Mouse (Mus musculus): ENCODE results near the gene Dppa1.
"Not testable (repeated sequence)": the region's sequence is repeated elsewhere in the genome, so short reads cannot be mapped to it uniquely, and the experiment has no call there.

Dppa1 gene

DNA sequence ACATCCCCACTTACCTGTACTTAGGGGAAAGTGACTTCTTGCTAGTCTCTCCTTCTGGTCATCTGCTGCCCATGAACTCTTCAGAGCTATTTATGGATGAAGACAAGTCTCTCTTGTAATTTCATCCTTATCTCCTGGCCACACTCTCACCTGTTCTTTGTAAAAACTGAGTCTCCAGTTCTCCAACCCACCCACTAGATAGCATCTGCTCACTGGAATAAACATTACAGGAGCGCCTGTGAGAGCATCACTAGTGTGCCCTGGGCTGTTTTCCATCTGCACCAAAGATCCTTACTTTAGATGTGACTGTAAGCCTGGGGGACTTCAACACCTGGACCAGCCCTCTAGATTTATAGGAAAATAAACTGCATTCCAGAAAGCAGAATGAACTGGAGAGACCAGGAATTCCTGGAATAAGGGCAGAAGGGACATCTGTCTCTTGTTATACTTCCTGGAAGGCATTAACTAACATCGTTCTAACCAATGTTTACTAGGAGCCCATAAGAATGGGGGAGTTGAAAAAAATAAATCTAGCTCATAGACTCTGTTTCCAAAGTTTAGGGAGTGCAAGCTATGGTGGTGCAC, at the start of gene Dppa1:
Gene Dppa1 (minus strand): TSS at position 51 of the 585 bp plus-strand sequence.
- no peak for DNase-seq

DNA sequence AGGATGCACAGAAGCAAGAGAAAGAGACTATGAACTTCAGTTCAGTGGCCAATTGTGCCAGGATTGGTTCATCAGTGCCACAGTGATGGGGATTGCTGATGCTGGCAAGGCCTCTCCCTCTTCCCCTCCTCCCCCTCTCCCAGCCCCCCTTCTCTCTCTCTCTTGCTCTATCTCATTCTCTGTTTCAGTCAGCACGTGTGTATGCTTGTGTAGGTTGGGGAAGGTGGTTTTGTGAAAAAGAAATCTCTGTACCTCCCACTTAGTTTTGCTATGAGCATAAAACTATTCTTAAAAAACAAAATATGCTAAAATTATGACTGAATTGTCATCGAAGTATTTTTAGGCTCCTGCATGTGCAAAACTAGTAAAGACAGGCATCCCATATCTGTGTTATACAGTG, 38.9 kb upstream of the Dppa1 start:
- DNase-seq, result no peak

DNA sequence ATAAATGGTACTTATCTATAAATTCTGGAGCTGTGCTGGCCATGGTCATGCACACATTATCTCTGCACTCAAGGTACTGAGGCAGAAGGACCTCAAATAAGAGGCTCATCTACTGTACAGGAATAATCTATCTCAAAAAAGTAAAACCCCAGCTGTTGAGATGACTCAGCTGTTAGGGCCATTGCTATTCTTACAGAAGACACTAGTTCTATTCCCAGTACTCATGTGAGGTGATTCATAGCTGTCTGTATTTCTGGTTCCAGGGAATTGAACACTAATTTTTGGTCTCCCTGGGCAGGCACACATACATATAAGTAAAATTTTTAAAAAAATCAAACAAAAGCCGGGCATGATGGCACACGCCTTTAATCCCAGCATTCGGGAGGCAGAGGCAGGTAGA, 38.0 kb upstream of the Dppa1 start:
- DNase-seq, result no peak

DNA sequence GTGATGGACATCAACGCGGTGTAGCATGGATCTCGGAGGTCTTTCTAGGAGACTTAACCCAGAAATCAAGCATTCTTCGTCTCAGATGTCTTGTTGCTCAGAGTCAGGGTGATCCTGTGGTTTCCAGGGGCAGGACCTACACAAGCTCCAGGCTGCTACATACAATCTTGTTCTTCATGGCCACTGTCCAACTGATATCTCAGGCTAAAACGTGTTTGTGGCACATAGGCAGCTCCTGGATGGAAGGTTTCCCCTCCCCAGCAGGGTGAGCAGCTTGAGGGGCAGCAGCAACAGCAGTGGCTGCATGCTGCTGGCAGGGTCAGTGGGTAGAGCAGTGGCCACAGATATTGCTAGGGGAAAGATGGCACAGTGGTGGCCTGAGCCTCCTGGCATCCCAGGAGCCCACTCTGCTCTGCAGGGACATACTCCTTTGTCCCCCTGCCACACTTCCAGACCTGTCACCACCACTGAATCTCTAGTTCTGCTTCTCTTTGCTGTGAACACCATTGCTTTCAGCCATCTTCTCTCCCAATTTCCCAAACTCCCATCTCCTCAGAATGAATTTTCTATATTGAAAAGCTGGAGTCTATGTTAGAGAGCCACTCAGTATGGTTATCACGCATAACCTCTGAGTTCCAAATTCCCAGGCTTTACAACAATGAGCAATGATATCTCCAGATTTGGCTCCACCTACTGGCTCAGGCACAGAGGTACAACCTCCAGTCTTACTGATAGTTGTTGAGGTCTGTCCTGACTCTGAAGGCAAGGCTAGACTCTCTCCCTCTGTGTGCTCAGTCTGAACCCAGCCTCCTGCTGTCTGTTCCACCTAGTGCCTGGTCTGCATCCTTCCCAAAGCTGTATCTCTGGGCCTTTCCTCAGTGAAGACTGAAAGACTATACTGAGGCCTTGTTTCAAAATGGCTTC, 36.8 kb upstream of the Dppa1 start:
- peak in 1 of 2 experiments; percentile 25 for DNase-seq

DNA sequence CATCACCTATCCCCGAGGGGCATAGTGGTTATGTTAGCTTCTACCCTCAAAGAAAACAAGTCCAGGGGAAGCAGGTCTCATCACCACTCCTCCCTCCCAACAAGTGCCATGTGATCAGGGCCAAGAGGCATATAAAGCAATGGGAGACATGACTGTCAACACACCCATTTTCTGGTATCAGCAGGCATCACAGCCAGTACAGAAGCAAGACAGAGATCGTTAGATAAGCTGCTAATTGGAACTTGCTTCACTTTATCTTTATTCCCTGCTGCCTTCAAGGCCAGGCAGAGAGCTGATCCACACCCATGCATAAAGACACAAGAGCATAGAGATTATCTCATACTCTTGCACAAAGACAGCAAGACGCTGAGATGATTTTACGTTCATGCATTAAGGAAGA, 34.2 kb upstream of the Dppa1 start:
- DNase-seq, result no peak

DNA sequence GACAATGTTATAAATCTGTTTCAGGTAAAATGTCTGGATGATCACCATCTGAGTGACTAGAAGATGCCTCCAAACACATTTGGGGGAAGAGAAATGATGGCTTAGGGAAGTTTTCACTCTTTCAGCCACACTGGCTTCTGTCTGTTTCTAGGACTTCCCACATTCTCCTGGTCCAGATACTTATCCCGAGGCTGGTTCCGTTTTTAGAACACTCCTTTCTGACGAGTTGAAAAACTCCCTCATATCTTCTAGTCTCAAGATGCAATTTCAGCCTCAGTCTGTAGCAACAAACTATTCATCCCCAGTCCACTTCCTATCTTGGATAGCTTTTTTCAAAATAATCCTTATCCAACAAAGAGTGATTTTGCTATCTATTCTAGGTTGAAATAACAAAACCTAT, 23.4 kb upstream of the Dppa1 start:
- no peak for DNase-seq

DNA sequence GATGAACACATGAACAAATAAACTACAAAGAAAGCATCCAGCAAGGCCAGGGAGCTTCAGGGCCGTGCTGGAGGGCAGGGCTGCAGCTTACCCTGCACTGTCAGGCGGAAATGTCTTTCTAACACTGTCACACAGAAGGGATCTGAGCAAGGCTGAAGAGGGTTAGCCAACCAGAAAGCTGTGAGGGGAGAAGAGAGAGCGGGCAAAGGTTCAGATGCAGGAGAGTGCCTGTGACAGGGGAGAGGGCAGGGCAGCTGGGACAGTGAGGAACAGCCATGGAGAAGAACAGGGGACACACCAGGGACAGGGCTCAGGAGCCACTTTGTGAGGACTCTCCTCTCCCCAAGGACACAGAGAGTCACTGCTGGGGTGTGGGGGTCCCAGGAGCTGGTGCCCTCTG, 20.6 kb upstream of the Dppa1 start:
- DNase-seq, result not testable (repeated sequence)

DNA sequence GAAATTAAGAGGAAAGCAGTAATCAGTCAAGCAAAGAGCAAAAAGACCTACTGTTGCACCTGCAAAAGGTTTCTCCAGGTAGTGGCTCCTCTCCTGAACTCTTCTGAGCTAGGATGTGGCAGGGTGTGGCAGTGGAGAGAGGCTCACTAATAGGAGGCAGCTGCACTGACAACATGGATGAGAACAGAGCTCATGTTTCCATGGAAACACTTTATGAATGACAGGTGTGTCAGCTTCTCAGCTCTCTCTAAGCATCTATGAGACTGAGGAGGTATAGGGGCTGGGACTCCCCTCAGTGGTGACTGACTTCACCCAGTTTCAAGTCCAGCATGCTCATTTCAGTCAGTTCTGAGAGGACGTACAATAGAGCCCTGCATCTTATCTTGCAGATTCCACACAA, 15.8 kb upstream of the Dppa1 start:
- DNase-seq, result no peak

DNA sequence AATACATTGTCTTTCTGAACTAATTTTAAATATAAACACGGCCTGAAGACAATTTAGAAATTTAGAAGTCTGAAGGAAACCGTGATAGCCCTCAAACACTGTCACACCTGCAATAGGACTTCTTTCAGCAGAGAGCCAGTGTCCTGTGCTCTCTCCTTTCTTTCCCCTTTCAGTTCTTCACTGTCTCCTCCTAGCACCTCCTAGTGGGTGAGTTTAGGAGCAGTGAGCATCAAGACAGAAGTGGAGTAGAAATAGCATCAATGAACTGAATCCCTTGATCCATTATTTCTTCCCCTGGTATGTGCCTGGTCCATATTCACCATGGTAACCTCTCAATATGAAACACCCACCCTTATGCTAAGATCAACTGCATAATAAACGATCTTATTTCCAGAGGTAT, 7.5 kb upstream of the Dppa1 start:
- DNase-seq, result no peak

DNA sequence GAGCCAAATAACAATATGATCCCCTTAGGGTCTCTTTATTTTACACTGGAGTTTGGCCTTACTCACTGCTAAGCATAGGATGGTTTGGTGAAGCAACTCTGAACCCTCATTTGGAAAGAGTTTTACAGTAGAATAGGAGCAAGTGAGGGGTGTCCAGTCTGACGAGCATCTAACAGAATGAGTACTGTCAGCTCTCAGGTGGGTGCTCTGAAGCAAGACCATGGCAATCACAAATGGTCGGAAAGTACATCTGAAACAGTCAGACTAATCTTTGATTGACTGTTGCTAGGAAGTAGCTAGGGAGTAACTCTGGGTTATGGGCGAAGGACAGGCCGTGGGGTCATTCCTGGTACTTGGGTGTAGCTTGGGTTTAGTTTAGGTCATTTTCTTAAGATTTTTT, 6.5 kb upstream of the Dppa1 start:
- DNase-seq, result not testable (repeated sequence)

DNA sequence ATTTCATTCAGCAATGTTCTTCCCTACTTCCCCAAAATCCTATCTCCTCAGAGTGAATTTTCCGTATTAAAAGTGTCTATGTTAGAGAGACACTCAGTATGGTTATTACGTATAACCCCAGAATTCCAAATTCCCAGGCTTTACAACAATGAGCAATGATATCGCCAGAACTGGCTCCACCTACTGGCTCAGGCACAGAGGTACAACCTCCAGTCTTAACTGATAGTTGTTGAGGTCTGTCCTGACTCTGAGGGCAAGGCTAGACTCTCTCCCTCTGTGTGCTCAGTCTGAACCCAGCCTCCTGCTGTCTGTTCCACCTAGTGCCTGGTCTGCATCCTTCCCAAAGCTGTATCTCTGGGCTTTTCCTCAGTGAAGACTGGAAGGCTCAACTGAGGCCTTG, 2.6 kb upstream of the Dppa1 start:
- DNase-seq, result peak; percentile 2 to 35

DNA sequence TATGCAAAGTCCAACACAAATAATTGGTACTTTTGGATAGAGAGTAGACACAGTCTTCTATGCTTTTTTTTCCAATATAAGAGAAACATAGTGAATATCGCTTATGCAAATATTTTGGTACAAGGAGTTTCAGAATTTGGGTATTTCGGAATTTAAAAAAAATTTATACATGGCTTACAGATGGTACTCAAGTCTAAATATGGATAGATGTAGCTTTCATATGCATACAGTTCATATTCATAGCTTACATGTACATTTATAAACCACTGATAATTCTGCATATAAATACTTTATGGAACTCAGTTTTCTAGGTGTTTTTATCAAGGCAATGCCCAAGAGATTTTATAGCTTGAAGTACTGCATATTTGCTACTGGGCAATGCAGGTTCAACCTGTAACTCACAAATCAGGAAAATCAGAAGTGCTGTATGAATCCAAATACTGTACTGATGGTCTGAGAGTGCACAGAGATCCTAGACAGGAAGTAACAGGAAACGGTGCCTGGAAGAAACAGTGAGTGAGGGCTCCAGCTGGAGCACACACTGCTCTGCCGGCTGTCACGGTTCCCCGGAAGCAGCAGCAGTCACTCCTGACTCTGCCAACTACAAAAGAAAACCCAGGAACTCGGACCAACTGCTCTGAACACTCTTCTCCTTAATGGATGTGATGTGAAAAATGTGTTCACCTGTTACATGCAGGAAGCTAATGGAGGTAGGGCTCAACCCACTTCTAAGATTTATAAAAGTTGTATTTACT, 8.5 kb downstream of the Dppa1 start:
- DNase-seq, result no peak

DNA sequence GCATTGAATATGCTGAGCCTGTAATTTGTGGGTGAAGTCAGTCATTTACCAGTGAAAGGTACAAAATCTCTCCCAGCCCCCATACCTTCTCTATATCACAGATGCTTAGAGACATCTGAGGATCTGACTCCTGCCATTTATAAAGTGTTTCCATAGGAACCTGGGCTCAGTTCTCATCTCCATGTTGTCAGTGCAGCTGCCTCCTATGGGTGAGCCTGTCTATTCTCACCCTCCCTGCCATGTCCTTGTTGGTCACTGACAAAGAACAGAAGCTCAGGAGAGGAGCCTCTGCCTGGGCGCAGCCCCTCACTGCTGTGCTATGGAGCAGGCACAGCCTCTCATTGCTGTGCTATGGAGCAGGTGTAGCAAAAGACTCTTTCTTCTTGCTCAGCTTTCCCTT, 9.1 kb downstream of the Dppa1 start:
- no peak for DNase-seq

DNA sequence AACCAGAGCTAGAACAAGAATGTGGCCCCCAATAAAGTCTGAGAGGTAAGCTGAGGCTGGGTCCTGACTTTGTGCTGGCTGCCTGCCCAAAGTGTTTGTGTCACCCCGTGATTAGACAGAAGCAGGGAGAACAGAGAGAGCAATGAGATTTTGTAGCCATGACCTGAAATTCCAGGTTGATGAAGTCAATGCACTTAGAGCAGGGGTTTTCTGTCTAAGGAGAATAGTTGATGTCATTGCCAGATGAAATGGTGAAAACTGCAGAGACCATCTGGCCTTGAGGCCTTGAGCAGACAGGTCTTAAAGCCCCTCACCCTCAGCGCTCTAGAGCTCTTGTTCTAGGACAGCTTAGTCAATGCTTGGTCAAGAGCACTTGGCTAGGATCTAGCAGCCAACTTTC, 36.6 kb downstream of the Dppa1 start:
- DNase-seq, result no peak

DNA sequence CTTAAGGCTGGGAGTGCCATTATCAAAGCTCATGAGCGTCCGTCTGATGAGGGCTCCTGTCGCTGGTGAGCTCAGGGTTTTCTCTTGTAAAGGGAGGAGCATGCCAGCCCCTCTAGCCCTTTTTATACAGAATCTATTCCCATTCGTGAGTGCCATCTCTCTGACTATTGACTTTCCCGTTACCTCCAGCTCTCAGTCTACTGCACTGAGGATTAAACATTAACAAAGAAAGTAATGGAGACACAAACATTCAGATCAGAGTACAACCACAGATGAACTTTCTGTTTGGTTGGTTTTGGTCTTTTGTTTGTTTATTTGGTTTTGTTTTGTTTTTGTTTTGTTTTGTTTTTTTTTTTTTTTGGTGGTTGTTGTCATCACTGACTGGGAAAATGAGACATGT, 46.3 kb downstream of the Dppa1 start:
- DNase-seq, result peak in 1 of 2 experiments; percentile 24

DNA sequence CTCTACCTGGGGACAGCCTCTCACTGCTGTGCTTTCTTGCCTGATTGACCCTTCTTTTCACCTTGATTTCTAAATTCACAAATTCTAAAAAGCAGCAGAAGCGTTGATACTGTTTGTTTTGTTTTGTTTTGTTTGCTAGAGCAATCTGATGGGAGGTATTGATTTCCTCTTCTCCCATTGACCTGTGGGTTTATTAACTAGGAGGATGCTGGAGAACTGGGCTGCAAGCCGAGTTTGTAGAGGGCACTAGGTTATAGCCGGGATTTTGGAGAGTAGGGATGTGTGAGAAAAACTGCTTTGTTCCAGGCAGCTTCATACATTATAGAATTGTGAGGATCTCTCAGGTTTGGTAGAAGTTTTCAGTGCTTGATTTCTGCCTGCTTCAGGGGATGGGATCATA, 48.6 kb downstream of the Dppa1 start:
- peak in 1 of 2 experiments; percentile 9 for DNase-seq

DNA sequence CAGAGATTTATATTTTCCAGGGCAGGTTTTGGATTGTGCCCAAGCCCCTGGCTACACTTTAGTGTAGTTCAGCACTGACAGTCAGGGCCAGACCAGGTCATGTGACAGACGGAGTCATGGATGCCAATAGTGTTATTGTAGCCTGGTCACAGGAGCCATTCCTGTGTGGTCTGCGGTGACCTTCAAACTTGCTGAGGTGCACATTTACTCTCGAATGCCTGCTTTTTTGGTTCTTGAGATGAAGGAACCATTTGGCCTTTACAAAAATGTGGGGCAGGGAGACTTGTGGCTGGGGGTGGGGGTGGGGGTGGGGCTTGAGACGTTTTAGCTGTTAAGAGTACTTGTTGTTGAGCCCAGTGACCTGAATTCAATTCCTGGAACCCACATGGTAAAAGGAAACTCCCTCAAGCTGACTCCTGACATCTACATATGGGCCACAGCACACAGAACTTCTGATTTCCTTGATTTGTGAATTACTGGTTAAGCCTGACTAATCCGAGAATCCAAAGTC, 50.2 kb downstream of the Dppa1 start:
- DNase-seq, result peak; percentile 62 to 69

DNA sequence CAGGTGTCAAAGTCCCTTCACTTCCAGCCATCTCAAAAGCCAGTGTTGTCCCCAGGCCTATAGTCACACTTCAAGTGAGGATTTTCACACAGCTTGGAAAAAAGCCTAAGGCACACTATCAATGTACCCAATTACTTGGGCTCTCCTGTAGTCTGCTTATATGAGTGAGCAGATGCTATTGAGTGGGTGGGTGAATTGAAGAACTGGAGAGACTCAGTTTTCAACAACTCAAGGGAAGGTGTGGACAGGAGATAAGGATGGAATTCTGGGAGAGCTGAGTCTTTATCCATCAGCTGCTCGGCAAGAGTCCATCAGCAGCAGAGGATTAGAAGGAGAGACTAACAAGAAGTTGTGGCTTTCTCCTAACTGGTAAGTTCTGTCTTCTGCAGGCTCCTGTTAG, 57.7 kb downstream of the Dppa1 start, which contains the start of gene BC053393:
Gene BC053393 (plus strand): TSS at position 210 of the 400 bp plus-strand sequence.
- no peak for DNase-seq

DNA sequence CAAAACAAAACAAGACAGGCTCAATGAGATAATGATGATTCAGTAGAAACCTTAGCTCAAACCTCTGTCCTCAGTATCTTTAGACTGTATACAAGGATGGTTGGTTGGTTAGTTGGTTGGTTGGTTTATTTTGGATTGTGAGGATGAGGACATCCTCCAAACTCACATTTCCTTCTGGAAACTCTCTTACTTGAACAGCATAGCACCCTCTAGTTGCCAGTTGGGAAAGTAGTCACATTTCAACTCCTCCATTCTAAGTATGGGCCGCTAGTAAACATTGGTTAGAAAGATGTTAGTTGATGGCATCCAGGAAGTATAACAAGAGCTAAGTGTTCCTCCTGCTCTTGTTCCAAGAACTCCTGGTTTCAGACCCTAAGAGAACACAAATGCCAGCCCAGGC, 60.0 kb downstream of the Dppa1 start:
- DNase-seq, result no peak

DNA sequence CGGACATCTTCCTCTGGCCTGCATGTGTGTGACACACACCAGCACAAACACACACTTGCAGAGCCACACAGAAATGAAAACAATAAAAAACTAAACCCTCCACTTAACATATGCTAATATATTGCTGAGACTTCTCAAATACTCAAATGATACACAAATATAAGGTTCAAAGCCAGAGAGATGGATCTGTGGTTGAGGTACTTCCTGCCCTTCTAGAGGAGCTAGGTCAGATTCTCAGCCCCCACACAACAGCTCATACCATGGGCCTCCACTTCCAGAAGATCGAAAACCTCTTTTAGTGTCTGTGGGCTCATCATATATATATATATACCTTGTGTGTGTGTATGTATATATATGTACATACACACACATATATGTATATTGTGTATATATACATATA, 63.1 kb downstream of the Dppa1 start:
- DNase-seq, result no peak

DNA sequence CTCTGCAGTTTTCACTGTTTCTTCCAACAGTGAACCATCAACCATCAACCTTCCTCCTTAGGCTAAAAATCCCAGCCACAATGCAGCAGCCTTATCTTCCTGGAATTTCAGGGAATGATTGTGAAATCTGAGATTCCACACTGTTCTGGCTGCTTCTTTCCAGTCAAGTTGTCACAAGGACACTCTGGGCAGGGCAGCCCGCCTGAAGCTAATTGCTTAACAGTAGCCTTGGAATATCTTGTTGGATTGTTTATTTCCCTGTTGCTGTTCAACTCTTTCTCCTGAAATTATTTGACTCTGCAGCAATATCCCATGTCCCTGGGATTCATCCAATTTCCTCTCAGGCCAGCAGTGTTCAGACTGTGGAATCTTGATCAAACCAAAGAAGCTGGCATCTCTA, 64.4 kb downstream of the Dppa1 start:
- no peak for DNase-seq

DNA sequence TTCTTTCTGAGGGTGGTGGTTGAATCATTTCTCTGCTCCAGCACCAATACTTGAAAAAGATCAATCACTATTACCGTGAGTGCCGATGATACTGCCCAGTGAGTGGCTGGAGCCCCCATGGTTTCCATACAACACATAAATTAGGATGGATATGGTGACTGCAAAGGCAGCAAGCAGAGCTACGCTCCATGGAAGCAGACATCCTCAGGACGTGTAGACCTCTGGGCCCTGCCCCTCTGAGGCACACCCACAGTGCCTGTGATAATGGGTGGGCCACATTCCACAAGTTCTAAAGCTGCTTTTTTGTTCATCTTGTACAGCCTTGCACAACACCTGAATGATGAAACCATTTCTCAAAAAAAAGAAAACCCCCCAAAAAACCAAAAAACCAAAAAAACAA, 68.0 kb downstream of the Dppa1 start:
- DNase-seq, result no peak
